Mouse (Mus musculus) stomach, embryonic 16.5 days (tissue): ENCODE measurements around the gene Pdhb. TPM values are rescaled to one million over a fixed set of nuclear protein-coding genes. Genes with fewer than 3 reads are reported as not detected.
"Not testable (repeated sequence)": the region's sequence is repeated elsewhere in the genome, so short reads cannot be mapped to it uniquely, and the experiment has no call there.

Source experiments
- ATAC-seq: fragments of 200-750 bp; cut with Nextera tagmentation; 2 replicates; pipeline ENCODE4 v1.8.0; 2017; ENCODE audit warnings: moderate number of reproducible peaks, moderate TSS enrichment; ENCODE audit not compliant: insufficient read depth, low FRiP score
- H3K27ac ChIP-seq: fragments of 300-500 bp; sonication (generic); 2 replicates; pipeline ENCODE4 v1.5.1; 2014; ENCODE audit warnings: low read length
- H3K27me3 ChIP-seq: fragments of 300-500 bp; sonication (generic); 2 replicates; pipeline ENCODE4 v1.6.1; 2014; ENCODE audit warnings: low read length, control low read depth, mixed read lengths; ENCODE audit not compliant: control insufficient read depth, insufficient read depth
- H3K36me3 ChIP-seq: fragments of 300-500 bp; sonication (generic); 2 replicates; pipeline ENCODE4 v1.6.1; 2014; ENCODE audit warnings: low read length; ENCODE audit not compliant: control insufficient read depth, insufficient read depth
- H3K4me1 ChIP-seq: fragments of 300-500 bp; sonication (generic); 2 replicates; pipeline ENCODE4 v1.6.1; 2014; ENCODE audit warnings: low read length, control low read depth, mixed read lengths; ENCODE audit not compliant: control insufficient read depth, insufficient read depth
- H3K4me2 ChIP-seq: fragments of 300-500 bp; sonication (generic); 2 replicates; pipeline ENCODE4 v1.6.1; 2014; ENCODE audit warnings: low read depth, low read length, mixed read lengths
- H3K4me3 ChIP-seq: fragments of 300-500 bp; sonication (generic); replicated peaks from 2 replicates; pipeline ENCODE4 v1.5.1; 2014; ENCODE audit warnings: mild to moderate bottlenecking, low read length
- H3K9ac ChIP-seq: fragments of 300-500 bp; sonication (generic); 2 replicates; pipeline ENCODE4 v1.6.1; 2014; ENCODE audit warnings: low read length
- H3K9me3 ChIP-seq: fragments of 300-500 bp; sonication (generic); replicated peaks from 2 replicates; pipeline ENCODE4 v1.6.1; 2016; ENCODE audit warnings: low read length, control low read depth; ENCODE audit not compliant: control insufficient read depth
- WGBS: fragments of 180-500 bp; shearing (Covaris S2); extraction: QIAGEN DNeasy Blood & Tissue Kit; methylation state at CpG from one replicate; pipeline ENCODE4 v1.1.7; 2014; 5-methylcytosine and 5-hydroxymethylcytosine counted together
- polyA plus RNA-seq: library from polyadenylated mRNA; unstranded; fragments of >200 nt; fragmentation: Nextera tagmentation; extraction: Ambion mirVana; gene quantifications from 2 replicates; pipeline ENCODE4 v1.2.1, GENCODE M21; 2015

Pdhb gene
- polyA plus RNA-seq, 1 experiment from 2014 or later: 191 TPM

GRCm38 (mm10) chr14:8124046-8124881 is 48.6 kb downstream of the Pdhb start:
- Histone ChIP-seq H3K9ac (no peak overlapping the region), H3K27ac (no peak overlapping the region)
- 69% methylated on average over 7 of the region's 7 CpGs for WGBS

GRCm38 (mm10) chr14:8123611-8124010 is 49.2 kb downstream of the Pdhb start:
- not testable (repeated sequence) for H3K27ac ChIP-seq, H3K9ac ChIP-seq, H3K4me2 ChIP-seq, H3K36me3 ChIP-seq, H3K27me3 ChIP-seq, ATAC-seq, H3K4me1 ChIP-seq, H3K4me3 ChIP-seq, H3K9me3 ChIP-seq
- WGBS: 86% methylated on average over 10 of the region's 10 CpGs

More at GRCm38 (mm10) chr14:8124046-8124881, 48.6 kb downstream of the Pdhb start:
- H3K4me2 ChIP-seq: no peak overlapping the region
- no peak; the same call in 1 of the 2 replicates for ATAC-seq
- H3K9me3 ChIP-seq: no peaks in the 10 kb centered on the region
- H3K36me3 ChIP-seq: 0 out of 2 replicates have a peak, but pooled peaks cover 5% of the 10 kb centered on the region
- H3K27me3 ChIP-seq: no peaks in the 10 kb centered on the region
- no peak overlapping the region for H3K4me3 ChIP-seq
- no peaks in the 10 kb centered on the region for H3K4me1 ChIP-seq

GRCm38 (mm10) chr14:8123141-8123540 is 49.7 kb downstream of the Pdhb start:
- ATAC-seq: no peak

GRCm38 (mm10) chr14:8119904-8120303 is 52.9 kb downstream of the Pdhb start:
- 78% methylated on average over 3 of the region's 3 CpGs for WGBS

More at GRCm38 (mm10) chr14:8123141-8123540, 49.7 kb downstream of the Pdhb start:
- no peak overlapping the region for H3K27ac ChIP-seq
- WGBS: 82% methylated on average over 7 of the region's 7 CpGs
- H3K27me3 ChIP-seq: no peaks in the 10 kb centered on the region
- H3K36me3 ChIP-seq: 0 out of 2 replicates have a peak, but pooled peaks cover 5% of the 10 kb centered on the region
- H3K9ac ChIP-seq: no peak overlapping the region
- no peaks in the 10 kb centered on the region for H3K9me3 ChIP-seq
- H3K4me3 ChIP-seq: no peak overlapping the region
- no peaks in the 10 kb centered on the region for H3K4me1 ChIP-seq
- no peak overlapping the region for H3K4me2 ChIP-seq

GRCm38 (mm10) chr14:8119454-8119853 is 53.4 kb downstream of the Pdhb start:
- Histone ChIP-seq H3K36me3 (0 out of 2 replicates have a peak, but pooled peaks cover 5% of the 10 kb centered on the region), H3K9ac (no peak overlapping the region), H3K4me2 (no peak overlapping the region), H3K27me3 (no peaks in the 10 kb centered on the region), H3K9me3 (no peaks in the 10 kb centered on the region), H3K4me3 (no peak overlapping the region), H3K4me1 (no peaks in the 10 kb centered on the region), H3K27ac (no peak overlapping the region)
- 85% methylated on average over 5 of the region's 5 CpGs for WGBS
- ATAC-seq: no peak

More at GRCm38 (mm10) chr14:8119904-8120303, 52.9 kb downstream of the Pdhb start:
- Histone ChIP-seq H3K4me2 (no peak overlapping the region), H3K9me3 (no peaks in the 10 kb centered on the region), H3K4me1 (no peaks in the 10 kb centered on the region), H3K9ac (no peak overlapping the region), H3K36me3 (0 out of 2 replicates have a peak, but pooled peaks cover 5% of the 10 kb centered on the region), H3K27me3 (no peaks in the 10 kb centered on the region), H3K4me3 (no peak overlapping the region), H3K27ac (no peak overlapping the region)
- no peak for ATAC-seq

GRCm38 (mm10) chr14:8117371-8117770 is 55.5 kb downstream of the Pdhb start:
- Histone ChIP-seq H3K9ac (no peak overlapping the region), H3K4me1 (no peaks in the 10 kb centered on the region), H3K4me2 (no peak overlapping the region), H3K27me3 (no peaks in the 10 kb centered on the region), H3K27ac (no peak overlapping the region), H3K4me3 (no peak overlapping the region), H3K9me3 (no peaks in the 10 kb centered on the region), H3K36me3 (no peaks in the 10 kb centered on the region)
- 80% methylated on average over 2 of the region's 2 CpGs for WGBS
- no peak for ATAC-seq

Other genes starting within 250 kb of the Pdhb start
- gene Gm45521, start 215.7 kb downstream of the Pdhb start, polyA plus RNA-seq: not detected in 2 replicates
- 2.3 and 3.0 TPM in 2 replicates for gene Dnase1l3, start 178.5 kb downstream of the Pdhb start, polyA plus RNA-seq
- gene Abhd6, start 170.1 kb downstream of the Pdhb start, polyA plus RNA-seq: 28.3 and 34.6 TPM in 2 replicates
- 47.3 and 57.0 TPM in 2 replicates for gene Rpp14, start 92.7 kb downstream of the Pdhb start, polyA plus RNA-seq
- 44.7 TPM in 2 replicates for gene Pxk, start 74.8 kb downstream of the Pdhb start, polyA plus RNA-seq
- gene Kctd6, start 41.1 kb upstream of the Pdhb start, polyA plus RNA-seq: 2.0 and 3.0 TPM in 2 replicates
- 2.2 and 3.8 TPM in 2 replicates for gene Acox2, start 86.3 kb upstream of the Pdhb start, polyA plus RNA-seq
- 0.25 and 0.55 TPM in 2 replicates for gene Fam107a, start 145.0 kb upstream of the Pdhb start, polyA plus RNA-seq
- gene Oit1, start 205.7 kb upstream of the Pdhb start, polyA plus RNA-seq: 27.6 and 39.6 TPM in 2 replicates